Mouse (Mus musculus) intestine, embryonic 15.5 days (tissue): ENCODE data around the gene Bcl10. TPM values are rescaled to one million over a fixed set of nuclear protein-coding genes. Genes with fewer than 3 reads are reported as not detected.
"Not testable (repeated sequence)": the region's sequence is repeated elsewhere in the genome, so short reads cannot be mapped to it uniquely, and the experiment has no call there.

Experiments
- ATAC-seq: fragments of 200-750 bp; cut with Nextera tagmentation; 2 replicates; pipeline ENCODE4 v1.8.0; 2017; ENCODE audit warnings: moderate TSS enrichment, moderate library complexity
- H3K27ac ChIP-seq: fragments of 300-500 bp; sonication (generic); 2 replicates; pipeline ENCODE4 v1.5.1; 2015; ENCODE audit warnings: mild to moderate bottlenecking, inconsistent platforms
- H3K27me3 ChIP-seq: fragments of 300-500 bp; sonication (generic); replicated peaks from 2 replicates; pipeline ENCODE4 v1.6.1; 2015; ENCODE audit warnings: inconsistent platforms
- H3K36me3 ChIP-seq: fragments of 300-500 bp; sonication (generic); 2 replicates; pipeline ENCODE4 v1.6.1; 2015; ENCODE audit warnings: inconsistent platforms
- H3K4me1 ChIP-seq: fragments of 300-500 bp; sonication (generic); replicated peaks from 2 replicates; pipeline ENCODE4 v1.6.1; 2015; ENCODE audit warnings: inconsistent platforms
- H3K4me2 ChIP-seq: fragments of 300-500 bp; sonication (generic); replicated peaks from 2 replicates; pipeline ENCODE4 v1.6.1; 2015; ENCODE audit warnings: mild to moderate bottlenecking, inconsistent platforms
- H3K4me3 ChIP-seq: fragments of 300-500 bp; sonication (generic); replicated peaks from 2 replicates; pipeline ENCODE4 v1.5.1; 2015; ENCODE audit warnings: inconsistent platforms
- H3K9ac ChIP-seq: fragments of 300-500 bp; sonication (generic); 2 replicates; pipeline ENCODE4 v1.6.1; 2015; ENCODE audit warnings: inconsistent platforms
- H3K9me3 ChIP-seq: fragments of 300-500 bp; sonication (generic); 2 replicates; pipeline ENCODE4 v1.6.1; 2016; ENCODE audit warnings: inconsistent platforms
- WGBS: fragments of 180-500 bp; shearing (Covaris S2); methylation state at CpG from one replicate; pipeline ENCODE4 v1.1.7; 2015; 5-methylcytosine and 5-hydroxymethylcytosine counted together
- polyA plus RNA-seq: library from polyadenylated mRNA; unstranded; fragments of >200 nt; fragmentation: Nextera tagmentation; extraction: Ambion mirVana; gene quantifications from 2 replicates; pipeline ENCODE4 v1.2.1, GENCODE M21; 2015

Bcl10 gene
- polyA plus RNA-seq, 1 experiment from 2014 or later: 51.1 TPM

DNA sequence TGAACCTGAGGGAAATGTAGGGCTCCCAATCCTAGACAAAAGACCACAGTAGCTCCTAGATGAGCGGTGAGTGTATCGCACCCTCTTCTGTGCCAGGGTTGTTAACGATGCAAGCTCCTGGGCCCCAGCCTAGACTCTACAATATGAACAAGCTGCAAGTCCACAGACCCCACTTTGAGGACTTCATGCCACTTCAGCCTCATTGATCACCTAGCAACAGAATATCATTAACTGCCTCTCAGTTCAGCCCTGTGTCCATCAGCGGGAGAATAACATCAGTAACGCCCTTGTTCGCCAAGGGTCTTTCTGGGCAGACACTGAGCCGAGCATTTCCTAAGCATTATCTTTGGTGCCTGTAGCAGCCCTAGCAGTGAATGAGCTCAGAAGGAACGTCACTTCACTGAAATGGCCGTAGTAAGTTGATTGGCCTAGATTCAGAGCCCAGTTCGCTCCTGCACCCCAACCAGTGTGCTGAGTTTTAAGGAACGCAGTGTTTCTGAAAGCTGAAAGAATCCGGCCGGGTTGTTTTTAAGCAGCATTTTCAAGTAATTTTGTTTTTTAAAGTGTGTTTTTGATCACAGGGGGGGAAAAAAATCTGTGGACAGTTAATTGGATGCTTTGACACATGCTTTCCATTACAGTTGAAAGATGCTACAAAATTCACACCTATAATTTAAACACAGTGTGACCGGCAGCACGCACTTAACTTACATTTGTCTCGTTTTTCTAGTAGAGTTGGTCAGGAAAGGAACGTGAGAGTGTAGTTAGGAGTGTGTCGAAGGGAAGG is 32.1 kb upstream of the Bcl10 start:
- 89% methylated on average over 18 of the region's 18 CpGs for WGBS
- Histone ChIP-seq H3K4me2 (no peak overlapping the region), H3K9ac (no peak overlapping the region), H3K4me1 (peaks cover 8% of the 10 kb centered on the region), H3K9me3 (no peaks in the 10 kb centered on the region), H3K27ac (no peak overlapping the region), H3K36me3 (no peaks in the 10 kb centered on the region), H3K4me3 (no peak overlapping the region), H3K27me3 (no peaks in the 10 kb centered on the region)
- no peak for ATAC-seq

DNA sequence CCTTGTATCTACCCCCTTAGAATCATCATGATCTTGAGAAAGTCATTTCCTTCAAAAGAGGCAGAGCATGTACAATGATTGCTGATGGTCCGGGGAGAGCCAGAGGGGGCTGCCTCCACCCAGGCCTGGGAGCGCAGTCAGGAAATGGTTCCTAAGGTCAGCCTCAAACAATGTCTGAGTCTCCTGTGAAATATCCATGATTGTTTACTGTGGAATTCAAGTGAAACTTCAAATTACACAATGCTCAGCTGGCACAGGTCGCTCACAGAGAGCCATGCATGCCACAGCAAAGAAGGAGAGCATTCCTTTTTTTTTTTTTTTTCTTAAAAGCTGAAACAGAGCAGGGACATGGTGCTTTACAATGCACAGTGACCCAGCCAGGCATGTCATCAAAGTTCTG is 30.2 kb upstream of the Bcl10 start:
- no peak overlapping the region for H3K4me3 ChIP-seq
- H3K9ac ChIP-seq: no peak overlapping the region
- 57% methylated on average over 3 of the region's 3 CpGs for WGBS
- no peaks in the 10 kb centered on the region for H3K4me1 ChIP-seq
- H3K36me3 ChIP-seq: no peaks in the 10 kb centered on the region
- no peaks in the 10 kb centered on the region for H3K27me3 ChIP-seq
- H3K27ac ChIP-seq: no peak overlapping the region
- ATAC-seq: no peak
- no peaks in the 10 kb centered on the region for H3K9me3 ChIP-seq
- H3K4me2 ChIP-seq: no peak overlapping the region

DNA sequence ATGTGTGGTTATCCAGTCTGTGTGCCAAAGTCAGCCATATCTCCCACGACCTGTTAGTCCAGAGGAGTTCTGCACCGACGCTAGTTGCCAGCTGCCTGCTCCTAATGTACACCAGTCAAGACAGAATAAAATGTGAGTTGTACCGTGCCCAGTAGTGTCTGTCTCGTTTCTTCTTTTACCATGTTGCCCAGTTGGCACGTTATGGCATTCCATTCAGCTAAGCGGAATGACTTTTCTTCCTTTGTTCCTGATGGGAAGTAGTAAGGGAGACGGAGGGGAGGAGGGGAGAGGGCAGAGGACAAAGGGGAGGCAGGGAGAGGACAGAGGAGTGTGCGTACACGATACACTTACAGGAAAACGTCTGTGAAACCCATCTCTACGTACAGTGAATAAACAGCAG is 28.5 kb upstream of the Bcl10 start:
- Histone ChIP-seq H3K4me3 (no peak overlapping the region), H3K27me3 (no peaks in the 10 kb centered on the region), H3K36me3 (no peaks in the 10 kb centered on the region), H3K27ac (no peak overlapping the region), H3K4me1 (no peaks in the 10 kb centered on the region), H3K9me3 (no peaks in the 10 kb centered on the region), H3K9ac (no peak overlapping the region), H3K4me2 (no peak overlapping the region)
- no peak for ATAC-seq
- WGBS: 78% methylated on average over 12 of the region's 12 CpGs

DNA sequence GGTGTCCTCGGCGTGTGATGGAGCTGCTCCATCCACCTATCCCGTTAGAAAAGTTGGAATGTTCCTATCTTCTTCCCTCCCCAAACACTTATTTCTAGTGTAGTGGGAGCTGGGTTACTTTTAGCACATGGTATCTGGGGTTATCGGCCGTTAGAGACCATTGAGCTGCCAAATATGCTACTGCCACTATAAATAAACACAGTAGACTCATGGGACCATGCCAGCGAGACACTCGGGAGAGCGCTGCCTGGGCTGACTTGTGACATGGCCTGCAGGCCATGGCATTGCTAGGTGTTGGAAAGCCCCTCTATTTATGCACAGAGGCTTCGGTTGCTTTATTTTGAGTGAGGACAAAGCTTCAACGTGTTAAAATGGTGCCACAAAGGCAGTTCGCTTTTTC is 24.9 kb upstream of the Bcl10 start:
- Histone ChIP-seq H3K9me3 (no peaks in the 10 kb centered on the region), H3K27ac (no peak overlapping the region), H3K4me1 (no peaks in the 10 kb centered on the region), H3K9ac (no peak overlapping the region), H3K4me2 (no peak overlapping the region), H3K4me3 (no peak overlapping the region), H3K27me3 (no peaks in the 10 kb centered on the region), H3K36me3 (no peaks in the 10 kb centered on the region)
- WGBS: 81% methylated on average over 11 of the region's 11 CpGs
- no peak for ATAC-seq

DNA sequence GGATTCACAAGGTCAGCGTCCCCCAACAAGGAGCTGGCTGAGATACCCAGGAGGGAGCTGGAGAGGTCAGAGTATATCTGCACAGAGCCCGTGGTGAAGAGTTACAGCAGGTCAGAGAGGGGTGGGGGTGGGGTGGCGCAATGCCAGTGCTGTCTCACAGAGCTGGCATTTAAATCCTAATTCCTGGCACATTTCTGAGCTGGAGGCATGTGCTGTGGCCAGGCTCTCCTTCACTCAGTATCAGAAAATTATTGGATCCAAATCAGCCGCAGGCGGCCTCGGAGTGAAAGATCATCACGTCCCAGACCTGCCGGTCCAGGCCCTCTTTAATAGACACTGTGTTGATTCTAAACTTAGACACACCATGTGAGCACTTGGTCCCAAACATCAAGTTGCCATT is 22.8 kb upstream of the Bcl10 start:
- no peak overlapping the region for H3K27ac ChIP-seq
- no peak for ATAC-seq
- 73% methylated on average over 8 of the region's 8 CpGs for WGBS
- no peak overlapping the region for H3K4me2 ChIP-seq
- no peaks in the 10 kb centered on the region for H3K36me3 ChIP-seq
- no peak overlapping the region for H3K9ac ChIP-seq
- H3K9me3 ChIP-seq: no peaks in the 10 kb centered on the region
- H3K27me3 ChIP-seq: no peaks in the 10 kb centered on the region
- no peaks in the 10 kb centered on the region for H3K4me1 ChIP-seq
- H3K4me3 ChIP-seq: no peak overlapping the region

DNA sequence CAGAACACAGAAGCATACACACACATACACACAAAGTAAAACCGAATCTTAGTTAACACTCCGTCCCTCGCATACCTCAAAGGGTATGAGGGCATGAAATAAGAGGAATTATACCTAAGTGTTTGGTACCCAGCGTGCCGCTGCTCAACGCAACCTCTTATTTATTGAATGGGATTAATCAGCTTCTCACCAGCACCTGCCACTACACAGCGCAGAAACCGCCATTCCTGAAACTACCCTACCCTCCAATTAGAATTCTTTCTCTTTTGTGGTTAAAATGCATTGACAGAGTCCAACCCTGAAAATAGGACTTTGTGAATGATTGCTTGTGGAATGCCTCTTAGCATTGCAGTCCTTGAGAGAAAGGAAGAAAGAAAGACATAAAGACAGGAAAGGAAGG is 19.1 kb upstream of the Bcl10 start:
- WGBS: 93% methylated on average over 8 of the region's 8 CpGs
- no peak overlapping the region for H3K27ac ChIP-seq
- H3K9me3 ChIP-seq: no peaks in the 10 kb centered on the region
- H3K4me3 ChIP-seq: no peak overlapping the region
- no peaks in the 10 kb centered on the region for H3K27me3 ChIP-seq
- H3K4me2 ChIP-seq: no peak overlapping the region
- H3K4me1 ChIP-seq: no peaks in the 10 kb centered on the region; the same call in 1 of the 2 replicates
- H3K9ac ChIP-seq: no peak overlapping the region
- no peaks in the 10 kb centered on the region for H3K36me3 ChIP-seq
- ATAC-seq: no peak

DNA sequence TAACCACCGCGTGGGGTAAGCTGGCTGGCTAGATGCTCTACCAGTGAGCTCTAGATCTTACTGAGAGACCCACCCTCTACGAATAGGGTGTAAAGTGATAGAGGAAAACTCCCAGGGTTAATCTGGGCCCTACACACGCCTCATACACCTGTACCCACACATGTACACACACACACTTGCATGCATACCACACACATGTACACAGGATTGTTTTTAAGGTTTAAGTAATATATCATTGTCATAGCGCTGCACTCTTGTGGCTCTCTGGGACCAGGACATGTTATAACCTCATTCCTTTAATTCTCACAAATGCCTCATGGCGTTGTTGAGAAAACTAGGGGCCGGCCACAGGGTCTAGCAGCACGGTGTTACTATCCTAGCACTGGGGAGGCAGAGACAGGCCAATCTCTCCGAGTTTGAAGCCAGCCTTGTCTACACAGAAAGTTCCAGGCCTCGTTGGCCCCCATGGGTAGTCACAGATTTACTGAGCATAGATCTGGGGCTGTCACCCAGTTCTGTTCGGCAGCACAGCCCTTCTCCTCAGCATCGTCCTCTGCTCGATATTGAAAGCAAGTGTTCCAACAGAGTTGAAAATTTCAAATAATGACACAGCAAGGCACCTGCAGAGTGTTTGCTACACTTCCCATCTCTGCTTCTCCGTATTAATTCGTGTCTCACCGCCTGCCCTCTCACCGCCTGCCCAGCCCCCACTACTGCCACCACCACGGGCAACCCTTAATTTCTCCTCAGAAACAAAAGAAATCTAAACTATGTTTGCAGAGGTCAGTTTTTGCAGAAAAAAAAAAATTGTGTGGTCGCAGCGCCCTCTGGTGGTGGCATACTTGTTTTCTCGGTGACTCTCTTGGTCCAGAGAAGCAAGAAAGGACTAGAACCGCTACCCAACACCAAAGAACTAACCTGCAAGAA is 17.5 kb upstream of the Bcl10 start:
- peak; percentile 28; the same call in 1 of the 2 replicates for ATAC-seq
- H3K9ac ChIP-seq: no peak overlapping the region
- H3K4me1 ChIP-seq: no peaks in the 10 kb centered on the region; the same call in 1 of the 2 replicates
- H3K27ac ChIP-seq: no peak overlapping the region
- no peaks in the 10 kb centered on the region for H3K36me3 ChIP-seq
- peak overlapping the region; percentile 35; the same call in 1 of the 2 replicates for H3K4me2 ChIP-seq
- no peaks in the 10 kb centered on the region for H3K27me3 ChIP-seq
- 52% methylated on average over 22 of the region's 22 CpGs for WGBS
- H3K4me3 ChIP-seq: no peak overlapping the region
- H3K9me3 ChIP-seq: no peaks in the 10 kb centered on the region

DNA sequence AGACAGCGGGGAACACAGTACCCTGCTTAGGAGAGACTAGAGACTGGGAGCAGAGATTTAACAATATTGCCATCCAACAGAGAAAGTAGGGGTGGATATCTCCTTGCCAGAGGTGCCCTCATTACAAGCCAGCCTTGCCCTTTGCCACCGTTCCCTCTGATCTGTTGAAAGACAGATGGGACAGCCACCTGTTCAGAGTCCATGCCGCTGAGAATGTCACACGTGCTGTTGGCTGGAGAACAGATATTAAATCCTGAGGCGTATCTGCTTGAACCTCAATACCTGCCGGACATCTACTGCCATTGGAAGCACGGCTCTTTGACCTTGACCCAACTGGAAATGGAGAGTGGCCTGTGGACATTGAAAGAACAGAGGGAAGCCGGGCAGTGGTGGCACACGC is 16.0 kb upstream of the Bcl10 start:
- H3K4me3 ChIP-seq: no peak overlapping the region
- ATAC-seq: no peak
- 88% methylated on average over 9 of the region's 9 CpGs for WGBS

DNA sequence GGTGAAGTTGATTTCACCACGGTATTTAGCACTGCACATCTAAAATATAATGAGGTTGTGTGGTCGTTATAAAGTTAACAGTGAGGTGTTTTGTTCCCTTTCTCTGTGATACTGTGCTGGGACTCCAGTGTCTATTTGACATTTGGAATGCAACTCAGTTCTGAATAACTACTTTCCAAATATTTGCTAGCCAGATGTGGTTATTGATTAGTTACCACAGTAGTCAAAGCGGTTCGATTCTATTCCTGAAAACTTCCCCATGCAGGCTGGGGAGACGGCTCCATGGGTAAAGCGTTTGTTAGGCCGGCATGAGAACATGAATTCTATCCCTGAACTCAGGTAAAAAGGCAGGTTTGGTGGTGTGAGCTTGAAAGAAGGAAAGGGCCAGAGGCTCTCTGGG is 10.1 kb upstream of the Bcl10 start:
- 82% methylated on average over 7 of the region's 7 CpGs for WGBS
- H3K36me3 ChIP-seq: no peaks in the 10 kb centered on the region

More for the DNA sequence above, 16.0 kb upstream of the Bcl10 start:
- Histone ChIP-seq H3K4me2 (no peak overlapping the region), H3K27ac (no peak overlapping the region), H3K4me1 (no peaks in the 10 kb centered on the region; the same call in 1 of the 2 replicates), H3K36me3 (no peaks in the 10 kb centered on the region), H3K9me3 (no peaks in the 10 kb centered on the region), H3K27me3 (no peaks in the 10 kb centered on the region), H3K9ac (no peak overlapping the region)

DNA sequence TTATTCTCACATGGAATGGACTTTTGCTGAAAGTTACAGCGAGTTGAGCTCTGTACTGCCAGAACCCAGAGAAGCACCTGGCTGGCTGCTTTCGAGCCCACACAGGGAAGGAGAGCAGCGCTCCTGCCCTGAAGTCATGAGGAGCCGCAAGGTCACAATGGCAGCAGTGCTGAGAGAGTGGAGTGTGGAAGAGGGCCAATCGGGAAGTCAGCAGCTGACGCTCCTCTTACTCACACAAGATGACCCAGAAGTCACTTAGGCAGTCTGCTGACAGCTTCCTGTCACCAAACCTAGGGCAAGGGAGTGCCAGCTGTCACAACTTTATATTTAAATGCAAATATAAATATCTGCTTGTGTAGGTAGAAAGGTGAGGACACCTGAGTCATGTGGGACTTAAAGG is 9.3 kb upstream of the Bcl10 start:
- ATAC-seq: no peak
- no peaks in the 10 kb centered on the region for H3K9me3 ChIP-seq
- WGBS: 74% methylated on average over 6 of the region's 6 CpGs

More for the DNA sequence above, 10.1 kb upstream of the Bcl10 start:
- Histone ChIP-seq H3K9me3 (no peaks in the 10 kb centered on the region), H3K27ac (no peak overlapping the region), H3K4me3 (no peak overlapping the region), H3K4me1 (no peaks in the 10 kb centered on the region), H3K9ac (no peak overlapping the region), H3K27me3 (no peaks in the 10 kb centered on the region), H3K4me2 (no peak overlapping the region)
- ATAC-seq: no peak

DNA sequence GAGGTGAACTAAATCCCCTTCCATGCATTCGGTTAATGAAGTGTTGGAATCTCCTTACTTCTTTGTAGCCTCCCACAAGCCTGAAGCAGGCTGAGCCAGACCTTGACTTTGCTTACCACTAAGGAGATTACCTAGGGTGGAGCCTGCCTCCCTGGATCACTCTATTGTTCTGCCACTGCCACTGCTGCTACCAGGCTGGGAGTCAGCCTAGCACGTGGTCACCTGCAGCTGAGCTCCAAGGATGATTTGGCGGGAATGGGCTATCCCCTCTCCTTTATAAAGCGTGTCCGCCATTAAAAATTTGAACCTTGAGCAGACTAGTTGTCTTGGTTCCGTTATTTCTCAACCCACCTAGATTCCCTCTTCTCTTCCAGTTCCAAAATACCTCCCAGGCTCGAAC is 8.7 kb upstream of the Bcl10 start:
- 79% methylated on average over 7 of the region's 7 CpGs for WGBS
- ATAC-seq, H3K27me3 ChIP-seq, H3K9ac ChIP-seq, H3K27ac ChIP-seq, H3K36me3 ChIP-seq, H3K9me3 ChIP-seq, H3K4me3 ChIP-seq, H3K4me1 ChIP-seq, H3K4me2 ChIP-seq: not testable (repeated sequence)

More for the DNA sequence above, 9.3 kb upstream of the Bcl10 start:
- Histone ChIP-seq H3K27ac (no peak overlapping the region), H3K4me1 (no peaks in the 10 kb centered on the region), H3K27me3 (no peaks in the 10 kb centered on the region), H3K4me2 (no peak overlapping the region), H3K9ac (no peak overlapping the region), H3K4me3 (no peak overlapping the region), H3K36me3 (no peaks in the 10 kb centered on the region)

DNA sequence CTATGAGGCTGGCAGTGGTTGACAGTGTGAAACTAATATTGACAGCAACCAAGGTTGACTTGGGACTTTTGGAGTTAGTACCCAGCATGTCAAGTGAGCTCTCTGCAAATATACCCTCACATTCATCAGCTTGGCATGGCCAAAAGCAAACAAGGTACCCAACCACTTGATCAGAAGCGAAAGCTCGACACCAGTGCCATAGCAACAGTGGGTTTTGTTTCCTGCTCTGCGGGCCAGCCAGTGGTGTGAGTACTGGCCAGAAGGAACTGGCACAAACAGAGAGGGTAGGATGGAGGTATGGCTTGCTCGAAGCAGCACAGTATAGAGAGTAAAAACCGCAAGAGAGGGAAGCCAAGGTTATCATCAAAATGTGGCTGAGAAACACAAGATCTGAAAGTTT is 6.2 kb upstream of the Bcl10 start:
- H3K27me3 ChIP-seq: no peaks in the 10 kb centered on the region
- H3K4me2 ChIP-seq: no peak overlapping the region
- no peaks in the 10 kb centered on the region for H3K36me3 ChIP-seq
- no peaks in the 10 kb centered on the region for H3K4me1 ChIP-seq
- no peak overlapping the region for H3K4me3 ChIP-seq
- no peaks in the 10 kb centered on the region for H3K9me3 ChIP-seq
- no peak for ATAC-seq
- H3K9ac ChIP-seq: no peak overlapping the region
- no peak overlapping the region for H3K27ac ChIP-seq
- WGBS: 87% methylated on average over 5 of the region's 5 CpGs
